Mouse (Mus musculus) liver (tissue): ENCODE results near the gene Pacsin2.
"Not testable (repeated sequence)": the region's sequence is repeated elsewhere in the genome, so short reads cannot be mapped to it uniquely, and the experiment has no call there.

Experiments
- DNase-seq: peaks from one replicate; pipeline ENCODE4 v3.0.0-alpha.2; 2020; ENCODE audit warnings: mixed read lengths

Gene Pacsin2

GRCm38 (mm10) chr15:83478096-83478495 is 13.7 kb upstream of the Pacsin2 start:
- no peak for DNase-seq

GRCm38 (mm10) chr15:83476593-83477273 is 12.3 kb upstream of the Pacsin2 start:
- no peak for DNase-seq

- peak; percentile 83 for DNase-seq
Measured at GRCm38 (mm10) chr15:83474466-83474836, 10.0 kb upstream of the Pacsin2 start.

- peak; percentile 90 for DNase-seq
Measured at GRCm38 (mm10) chr15:83473832-83474465, 9.5 kb upstream of the Pacsin2 start.

DNA sequence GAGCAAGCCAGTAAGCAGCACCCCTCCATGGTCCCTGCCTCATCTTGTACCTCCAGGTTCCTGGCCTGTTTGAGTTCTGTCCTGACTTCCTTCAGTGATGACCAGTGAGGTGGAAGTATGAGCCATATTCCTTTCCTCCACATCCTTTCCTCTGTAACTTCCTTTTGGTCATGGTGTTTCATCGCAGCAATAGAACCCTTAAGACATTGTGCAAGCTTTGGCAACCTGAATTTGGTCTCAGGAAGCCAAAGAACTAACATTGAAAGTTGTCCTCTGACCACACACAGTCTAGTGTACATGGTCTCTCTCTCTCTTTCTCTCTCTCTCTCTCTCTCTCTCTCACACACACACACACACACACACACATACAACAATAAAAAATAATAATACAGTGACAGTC is 8.8 kb upstream of the Pacsin2 start:
- no peak for DNase-seq

- DNase-seq, result no peak
Measured at GRCm38 (mm10) chr15:83471476-83471875, 7.1 kb upstream of the Pacsin2 start.

GRCm38 (mm10) chr15:83470443-83470842 is 6.0 kb upstream of the Pacsin2 start:
- DNase-seq, result no peak

DNA sequence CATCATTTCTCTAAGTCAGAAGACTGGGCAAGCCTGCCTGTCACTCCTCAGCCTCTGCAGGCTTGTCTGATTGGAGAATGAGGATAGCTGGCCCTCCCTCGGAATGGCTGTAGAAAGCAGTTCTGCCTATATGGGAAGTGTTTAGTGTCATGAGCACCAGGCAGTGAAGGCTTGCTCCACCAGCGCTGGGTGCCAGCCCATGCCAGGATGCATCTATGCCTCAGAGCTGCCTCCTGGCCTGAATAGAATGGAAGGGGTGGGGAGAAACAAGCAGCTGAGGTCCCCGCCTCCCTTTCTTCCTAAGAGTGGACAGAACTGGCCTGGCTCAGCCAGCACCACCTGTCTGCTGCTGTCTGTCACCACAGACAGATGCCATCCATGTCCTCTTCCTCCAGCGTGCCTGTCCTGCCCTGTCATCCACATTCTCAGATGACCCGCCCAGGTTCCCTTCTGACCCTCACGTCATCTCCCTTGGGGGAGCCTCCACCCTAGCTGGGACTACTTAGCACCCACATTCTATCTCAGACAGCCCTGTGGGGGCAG is 4.9 kb upstream of the Pacsin2 start:
- DNase-seq, result no peak

DNA sequence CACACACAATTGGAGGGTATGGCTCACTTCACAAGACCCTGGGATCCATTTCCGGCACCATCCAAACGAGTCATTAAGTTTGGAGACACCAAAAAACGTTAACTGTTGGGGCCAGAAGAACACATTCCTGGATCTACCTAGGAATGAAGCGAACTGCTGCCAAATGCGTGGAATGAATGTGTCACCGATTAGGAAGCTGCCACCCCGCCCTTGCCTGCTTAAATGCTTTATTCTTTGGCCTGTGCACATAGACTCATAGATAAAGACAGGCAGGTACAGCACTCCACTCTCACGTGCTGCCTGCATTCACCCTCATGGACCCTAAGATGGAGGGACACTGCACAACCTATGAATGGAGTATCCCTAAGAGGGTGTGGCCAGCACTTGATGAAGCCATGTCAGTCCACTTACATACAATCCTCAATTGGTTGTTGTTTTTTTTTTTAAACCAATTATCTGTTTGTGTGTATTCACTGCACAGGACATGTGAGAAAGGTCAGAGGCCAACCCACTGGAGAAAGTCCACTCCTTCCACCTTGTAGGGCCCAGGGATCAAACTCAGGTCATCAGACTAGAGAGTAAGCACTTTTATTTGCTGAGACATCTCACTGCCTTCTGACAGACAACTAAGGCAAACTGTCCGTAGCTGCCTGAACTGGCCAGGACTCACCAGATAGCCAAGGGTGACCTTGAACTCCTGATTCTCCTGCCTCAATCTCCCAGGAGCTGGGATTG is 3.0 kb upstream of the Pacsin2 start:
- DNase-seq, result no peak

DNA sequence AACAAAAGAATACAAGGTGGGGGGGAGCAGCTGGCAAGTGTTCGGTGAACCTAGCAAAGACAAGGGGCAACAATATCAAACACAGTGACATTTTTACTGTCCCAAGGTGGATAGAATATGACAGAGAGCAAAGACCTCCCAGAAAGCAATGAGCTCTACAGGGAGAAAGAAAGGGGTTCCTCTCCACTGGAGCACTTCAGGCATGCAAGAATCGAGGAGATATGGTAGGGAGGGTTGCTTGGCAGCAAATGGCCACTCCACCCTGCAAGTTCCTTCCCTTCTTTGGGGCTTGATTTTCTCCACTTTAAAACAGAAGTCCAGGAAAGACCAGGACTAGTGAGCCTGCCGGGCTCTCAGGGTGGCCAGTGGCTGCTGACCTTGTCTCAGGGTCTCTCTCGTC is 1.9 kb upstream of the Pacsin2 start:
- no peak for DNase-seq

DNA sequence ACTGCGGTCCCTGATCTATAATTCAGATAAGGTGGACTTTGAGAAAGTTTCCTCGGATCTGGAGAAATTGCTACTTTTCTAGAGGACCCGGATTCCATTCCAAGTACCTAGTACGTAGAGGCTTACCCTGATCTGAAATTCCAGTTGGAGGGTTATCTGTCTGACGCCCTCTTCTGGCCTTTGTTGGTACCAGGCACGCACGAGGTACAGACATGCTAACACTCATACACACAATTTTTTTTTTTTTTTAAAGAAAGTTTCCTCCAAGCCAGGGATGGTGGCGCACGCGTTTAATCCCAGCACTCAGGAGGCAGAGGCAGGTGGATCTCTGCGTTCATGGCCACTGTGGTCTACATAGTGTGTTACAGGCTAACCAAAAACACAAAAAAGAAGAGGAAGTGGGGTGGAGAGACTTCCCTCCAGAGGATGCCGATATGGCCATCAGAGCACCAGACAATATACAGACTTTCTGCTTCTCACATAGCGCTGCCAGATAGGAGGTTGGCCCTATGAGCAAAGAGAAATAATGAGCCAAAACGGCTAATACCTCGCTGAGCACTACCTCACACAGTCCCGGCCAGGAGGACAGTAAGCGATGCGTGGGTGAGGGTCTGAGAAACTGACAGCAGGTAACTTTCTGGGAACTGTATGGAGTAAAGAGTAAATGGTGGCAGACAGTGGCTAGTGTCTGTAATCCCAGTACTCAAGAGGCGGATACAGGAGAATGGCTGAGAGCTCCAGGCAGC is 672 bp upstream of the Pacsin2 start:
- peak; percentile 61 for DNase-seq

DNA sequence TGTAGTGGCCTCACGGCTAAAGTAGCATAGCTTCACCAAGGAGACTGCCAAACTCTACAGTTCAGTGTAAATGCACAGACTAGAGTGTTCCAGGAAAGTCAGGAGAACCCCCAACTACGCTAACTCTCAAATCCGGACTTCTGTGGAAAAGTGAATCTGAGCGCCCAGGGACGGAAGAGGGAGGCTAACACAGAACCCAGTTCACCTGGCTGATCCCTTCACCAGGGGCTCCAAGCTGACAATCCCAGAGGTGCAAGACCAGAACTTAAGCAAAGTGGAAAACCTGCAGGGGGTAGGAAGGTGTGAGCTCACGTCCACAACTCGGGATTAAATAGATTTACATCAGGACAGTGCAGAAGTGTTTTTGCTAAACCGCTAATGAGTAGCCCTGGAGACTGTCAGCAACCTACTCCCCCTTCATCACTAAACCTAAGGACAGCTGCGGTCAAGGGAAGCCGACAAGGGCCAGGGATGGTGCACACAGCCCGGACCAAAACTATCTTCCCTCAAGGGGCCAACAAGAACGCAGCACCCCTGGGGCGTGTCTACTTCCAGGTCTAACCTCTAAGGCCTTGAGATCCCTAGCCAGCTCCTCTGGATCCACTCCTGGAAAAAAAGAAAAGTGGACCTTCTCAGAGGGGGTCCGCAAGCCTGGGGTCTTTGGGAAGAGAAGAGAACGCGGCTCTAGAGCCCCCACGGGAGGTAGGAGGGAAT is 880 bp downstream of the Pacsin2 start:
- DNase-seq, result peak; percentile 61

DNA sequence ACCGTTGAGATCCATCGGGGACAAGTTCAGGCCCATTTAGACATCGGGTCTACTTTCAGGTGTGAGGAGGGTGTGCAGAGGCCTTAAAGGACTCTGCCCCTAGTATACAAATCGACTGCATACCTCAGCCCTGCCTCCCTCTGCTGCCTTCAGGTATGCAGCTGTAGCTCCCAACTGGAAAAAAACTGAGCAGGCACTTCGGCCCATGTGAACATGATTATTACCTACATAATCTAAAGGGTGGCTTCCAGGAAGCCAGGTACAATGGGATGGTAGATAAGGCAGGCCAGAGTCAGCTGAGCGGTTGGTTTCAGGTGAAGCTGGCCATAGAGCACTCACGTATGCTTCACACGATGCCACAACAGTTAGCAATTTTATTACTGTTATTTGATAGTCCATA is 2.1 kb downstream of the Pacsin2 start:
- DNase-seq, result not testable (repeated sequence)

- no peak for DNase-seq
Measured at GRCm38 (mm10) chr15:83460891-83461290, 3.5 kb downstream of the Pacsin2 start.

DNA sequence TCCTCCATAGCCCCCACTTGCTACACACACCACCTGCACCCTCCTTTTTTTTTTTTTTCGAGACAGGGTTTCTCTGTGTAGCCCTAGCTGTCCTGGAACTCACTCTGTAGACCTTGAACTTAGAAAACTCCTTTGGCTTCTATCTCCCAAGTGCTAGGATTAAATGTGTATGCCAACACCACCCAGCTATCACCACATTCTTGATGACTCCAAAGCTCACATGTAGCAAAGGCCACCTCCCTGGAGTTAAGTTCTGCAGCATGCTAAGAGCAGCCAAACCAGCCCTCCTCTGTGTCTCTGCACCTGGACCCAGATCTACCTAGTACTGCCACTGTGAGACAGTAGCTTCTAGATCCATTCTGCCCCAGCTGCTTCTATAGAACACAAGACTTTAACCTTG is 6.9 kb downstream of the Pacsin2 start:
- no peak for DNase-seq

DNA sequence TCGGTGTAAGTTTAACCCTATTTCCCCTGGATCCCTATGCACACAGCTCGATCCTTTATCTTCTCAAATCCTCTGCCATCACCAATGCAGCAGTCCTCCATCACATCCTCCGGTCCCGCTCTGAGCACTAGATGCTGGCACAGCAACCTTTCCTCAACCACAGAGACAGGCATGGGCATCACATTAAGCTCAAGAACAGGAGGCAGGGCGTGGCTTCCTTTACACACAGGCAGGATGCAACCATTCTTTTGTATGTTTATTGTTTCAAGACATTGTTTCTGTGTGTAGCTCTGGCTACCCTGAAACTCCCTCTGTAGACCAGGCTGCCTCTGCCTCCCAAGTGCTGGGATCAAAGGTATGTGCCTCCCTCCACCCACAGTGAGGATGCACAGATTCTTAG is 8.8 kb downstream of the Pacsin2 start:
- no peak for DNase-seq

GRCm38 (mm10) chr15:83455034-83455433 is 9.4 kb downstream of the Pacsin2 start:
- DNase-seq, result no peak

GRCm38 (mm10) chr15:83454419-83454818 is 10.0 kb downstream of the Pacsin2 start:
- DNase-seq, result no peak

DNA sequence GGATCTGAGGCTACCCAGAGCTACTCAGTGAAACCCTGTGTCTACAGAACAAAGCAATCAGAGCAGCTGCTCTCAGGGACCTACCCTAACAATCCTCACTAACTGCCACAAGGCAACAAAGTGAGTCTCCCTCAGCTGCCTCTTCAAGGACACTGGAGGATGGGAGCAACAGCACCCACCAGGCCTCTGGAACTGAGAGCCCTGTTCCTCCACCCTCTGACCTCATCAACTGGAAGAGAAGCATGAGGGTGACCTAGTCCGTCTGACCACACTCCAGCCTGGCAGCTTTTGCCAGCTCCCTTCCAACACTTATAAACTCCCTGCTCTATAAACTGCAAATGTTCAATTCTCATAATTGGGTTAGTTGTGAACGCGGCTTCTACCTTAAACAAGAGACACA is 10.5 kb downstream of the Pacsin2 start:
- no peak for DNase-seq

- no peak for DNase-seq
Measured at GRCm38 (mm10) chr15:83452219-83452760, 12.1 kb downstream of the Pacsin2 start.

DNA sequence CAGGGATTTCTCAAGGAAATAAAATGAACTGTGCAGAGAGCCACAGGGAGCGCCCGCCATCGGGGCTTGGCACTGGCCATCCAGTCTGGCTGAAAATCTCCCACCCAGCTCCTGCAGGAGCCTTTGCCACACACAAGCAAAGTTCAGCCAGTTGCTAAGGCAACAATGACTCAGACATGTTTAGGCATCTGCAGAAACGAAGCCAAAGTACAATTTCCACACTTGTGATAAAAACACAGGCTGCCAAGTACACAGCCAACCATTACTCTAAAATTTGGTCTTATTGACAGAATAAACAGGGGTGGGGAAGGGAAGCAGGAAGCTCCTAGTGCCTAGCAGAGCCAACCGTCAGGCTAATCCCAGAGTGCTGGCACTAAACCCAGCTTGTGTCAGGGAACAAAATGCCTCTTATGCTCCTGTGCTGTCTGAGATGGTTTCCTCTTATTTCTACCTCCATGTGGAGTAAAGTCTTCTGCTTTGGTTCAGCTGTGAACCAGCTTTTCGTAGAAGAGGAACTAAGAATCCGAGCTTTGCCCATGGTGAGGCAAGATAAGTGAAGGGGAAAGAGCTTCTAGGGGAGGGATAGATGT is 12.7 kb downstream of the Pacsin2 start:
- DNase-seq, result no peak

DNA sequence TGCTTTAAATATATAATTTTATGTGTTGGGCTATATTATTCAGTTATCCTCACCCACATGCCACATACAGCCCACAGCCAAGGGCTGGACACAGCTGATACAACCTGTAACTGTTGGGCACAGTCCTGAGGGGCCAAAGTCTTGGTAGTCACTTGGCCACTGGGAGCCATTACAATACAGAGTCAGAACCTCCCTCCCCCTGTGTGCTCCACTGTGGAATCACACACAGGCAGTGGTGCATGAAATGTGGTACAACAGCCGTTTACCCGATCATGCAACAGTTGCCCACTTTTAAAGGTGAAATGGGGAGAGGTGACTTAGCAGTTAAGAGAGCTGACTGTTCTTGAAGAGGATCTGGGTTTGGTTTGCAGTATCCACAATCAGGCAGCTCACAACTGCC is 14.4 kb downstream of the Pacsin2 start:
- DNase-seq, result no peak
